Mouse (Mus musculus): ENCODE data around the gene Col27a1.

Col27a1 gene

GRCm38 (mm10) chr4:63258096-63258495, 44.3 kb downstream of the Col27a1 start:
- no peak for DNase-seq (ENCODE audit: low read depth in 1 of 2, low spot score in 2 of 2)

- DNase-seq (ENCODE audit: low read depth in 1 of 2, low spot score in 2 of 2) = no peak
These were observed 45.3 kb downstream of the Col27a1 start for GRCm38 (mm10) chr4:63259066-63259465.

- DNase-seq (ENCODE audit: low read depth in 1 of 2, low spot score in 2 of 2) = no peak
These were observed 46.7 kb downstream of the Col27a1 start for GRCm38 (mm10) chr4:63260506-63260905.

- no peak for DNase-seq (ENCODE audit: low read depth in 1 of 2, low spot score in 2 of 2)
These were observed 49.1 kb downstream of the Col27a1 start for GRCm38 (mm10) chr4:63262941-63263340.

- no peak for DNase-seq (ENCODE audit: low read depth in 1 of 2, low spot score in 2 of 2)
These were observed 52.5 kb downstream of the Col27a1 start for GRCm38 (mm10) chr4:63266276-63266675.

- no peak for DNase-seq (ENCODE audit: low read depth in 1 of 2, low spot score in 2 of 2)
These were observed 53.3 kb downstream of the Col27a1 start for GRCm38 (mm10) chr4:63267121-63267520.

GRCm38 (mm10) chr4:63267586-63267985, 53.8 kb downstream of the Col27a1 start:
- no peak for DNase-seq (ENCODE audit: low read depth in 1 of 2, low spot score in 2 of 2)

- no peak for DNase-seq (ENCODE audit: low read depth in 1 of 2, low spot score in 2 of 2)
These were observed 55.0 kb downstream of the Col27a1 start for GRCm38 (mm10) chr4:63268777-63269176.

GRCm38 (mm10) chr4:63274516-63274915, 60.7 kb downstream of the Col27a1 start:
- no peak for DNase-seq (ENCODE audit: low read depth in 1 of 2, low spot score in 2 of 2)

- DNase-seq (ENCODE audit: low read depth in 1 of 2, low spot score in 2 of 2) = no peak
These were observed 61.4 kb downstream of the Col27a1 start for GRCm38 (mm10) chr4:63275251-63275650.

GRCm38 (mm10) chr4:63276571-63276970, 62.8 kb downstream of the Col27a1 start:
- no peak for DNase-seq (ENCODE audit: low read depth in 1 of 2, low spot score in 2 of 2)

- no peak for DNase-seq (ENCODE audit: low read depth in 1 of 2, low spot score in 2 of 2)
These were observed 65.0 kb downstream of the Col27a1 start for GRCm38 (mm10) chr4:63278821-63279220.

- DNase-seq (ENCODE audit: low read depth in 1 of 2, low spot score in 2 of 2) = no peak
These were observed 67.9 kb downstream of the Col27a1 start for GRCm38 (mm10) chr4:63281694-63282093.

GRCm38 (mm10) chr4:63283319-63283718, 69.5 kb downstream of the Col27a1 start:
- DNase-seq (ENCODE audit: low read depth in 1 of 2, low spot score in 2 of 2) = no peak

GRCm38 (mm10) chr4:63286034-63286433, 72.2 kb downstream of the Col27a1 start:
- no peak for DNase-seq (ENCODE audit: low read depth in 1 of 2, low spot score in 2 of 2)

- DNase-seq (ENCODE audit: low read depth in 1 of 2, low spot score in 2 of 2) = no peak
These were observed 74.7 kb downstream of the Col27a1 start for GRCm38 (mm10) chr4:63288497-63288896.

- DNase-seq (ENCODE audit: low read depth in 1 of 2, low spot score in 2 of 2) = no peak
These were observed 76.3 kb downstream of the Col27a1 start for GRCm38 (mm10) chr4:63290081-63290480.

GRCm38 (mm10) chr4:63291075-63291474, 77.3 kb downstream of the Col27a1 start:
- no peak for DNase-seq (ENCODE audit: low read depth in 1 of 2, low spot score in 2 of 2)

GRCm38 (mm10) chr4:63291658-63292057, 77.9 kb downstream of the Col27a1 start:
- DNase-seq (ENCODE audit: low read depth in 1 of 2, low spot score in 2 of 2) = no peak

GRCm38 (mm10) chr4:63295641-63296040, 81.8 kb downstream of the Col27a1 start:
- DNase-seq (ENCODE audit: low read depth in 1 of 2, low spot score in 2 of 2) = no peak

- no peak for DNase-seq (ENCODE audit: low read depth in 1 of 2, low spot score in 2 of 2)
These were observed 82.5 kb downstream of the Col27a1 start for GRCm38 (mm10) chr4:63296263-63296662.

- DNase-seq (ENCODE audit: low read depth in 1 of 2, low spot score in 2 of 2) = no peak
These were observed 83.1 kb downstream of the Col27a1 start for GRCm38 (mm10) chr4:63296876-63297275.

GRCm38 (mm10) chr4:63298191-63298590, 84.4 kb downstream of the Col27a1 start:
- DNase-seq (ENCODE audit: low read depth in 1 of 2, low spot score in 2 of 2) = no peak

- no peak for DNase-seq (ENCODE audit: low read depth in 1 of 2, low spot score in 2 of 2)
These were observed 88.8 kb downstream of the Col27a1 start for GRCm38 (mm10) chr4:63302641-63303040.

Measured in monocyte, adult 2 months (primary cell).